Mouse (Mus musculus): Measurements from ENCODE around the gene Prpf4b.
"Not testable (repeated sequence)": the region's sequence is repeated elsewhere in the genome, so short reads cannot be mapped to it uniquely, and the experiment has no call there.

Prpf4b gene

GRCm38 (mm10) chr13:34914614-34915013, 39.5 kb downstream of the Prpf4b start:
- in situ Hi-C loops (cut with MboI; ENCODE audit: low pct_unique_long_range_greater_than_20kb in 1 of 2, low sequenced_read_pairs in 2 of 2, unreplicated experiment in 1 of 2) = no loop called here

- in situ Hi-C loops (cut with MboI; ENCODE audit: low pct_unique_long_range_greater_than_20kb in 1 of 2, low sequenced_read_pairs in 2 of 2, unreplicated experiment in 1 of 2) = no loop called here
These were observed 41.5 kb downstream of the Prpf4b start for GRCm38 (mm10) chr13:34916520-34917167.

GRCm38 (mm10) chr13:34924210-34924609, 49.1 kb downstream of the Prpf4b start, which contains the start of the genes Fam217a and 4933417A18Rik:
Gene Fam217a (minus strand): TSS chr13:34924310.
Gene 4933417A18Rik (plus strand): TSS chr13:34924409.
- in situ Hi-C loops (cut with MboI; ENCODE audit: low pct_unique_long_range_greater_than_20kb in 1 of 2, low sequenced_read_pairs in 2 of 2, unreplicated experiment in 1 of 2) = no loop called here

GRCm38 (mm10) chr13:34934931-34935644, 60.0 kb downstream of the Prpf4b start:
- in situ Hi-C loops (cut with MboI; ENCODE audit: low pct_unique_long_range_greater_than_20kb in 1 of 2, low sequenced_read_pairs in 2 of 2, unreplicated experiment in 1 of 2) = no loop called here

GRCm38 (mm10) chr13:34942370-34942769, 67.3 kb downstream of the Prpf4b start:
- in situ Hi-C loops (cut with MboI; ENCODE audit: low pct_unique_long_range_greater_than_20kb in 1 of 2, low sequenced_read_pairs in 2 of 2, unreplicated experiment in 1 of 2) = no loop called here

GRCm38 (mm10) chr13:34951437-34951836, 76.3 kb downstream of the Prpf4b start:
- in situ Hi-C loops (cut with MboI; ENCODE audit: low pct_unique_long_range_greater_than_20kb in 1 of 2, low sequenced_read_pairs in 2 of 2, unreplicated experiment in 1 of 2) = not testable (repeated sequence)
